Mouse (Mus musculus) brown adipose tissue, adult 24 weeks (tissue): ENCODE measurements around the gene Gm28051. TPM values are rescaled to one million over a fixed set of nuclear protein-coding genes. Genes with fewer than 3 reads are reported as not detected.
A peak's percentile ranks its signal among the peaks of the same experiment; 100 is the strongest.

ENCODE experiments used
- H3K27ac ChIP-seq: fragments of 200-500 bp; replicated peaks from 2 replicates; pipeline ENCODE4 v1.5.1; 2012; ENCODE audit warnings: low read depth, mild to moderate bottlenecking, low read length
- H3K4me1 ChIP-seq: fragments of 200-500 bp; 2 replicates; pipeline ENCODE4 v1.6.1; 2012; ENCODE audit warnings: low read length, mixed read lengths; ENCODE audit not compliant: control insufficient read depth, insufficient read depth, insufficient read length
- H3K4me3 ChIP-seq: fragments of 200-500 bp; 2 replicates; pipeline ENCODE4 v1.5.1; 2012; ENCODE audit warnings: low read depth, mild to moderate bottlenecking, low read length, moderate library complexity; ENCODE audit not compliant: insufficient read depth
- polyA plus RNA-seq: library from polyadenylated mRNA; stranded (reverse); fragments of >200 nt; gene quantifications from 2 replicates; pipeline ENCODE4 v1.2.4, GENCODE M21; 2012; ENCODE audit not compliant: missing spikeins, insufficient read depth, insufficient read length

The Gm28051 gene
- polyA plus RNA-seq, 1 experiment: not detected

DNA sequence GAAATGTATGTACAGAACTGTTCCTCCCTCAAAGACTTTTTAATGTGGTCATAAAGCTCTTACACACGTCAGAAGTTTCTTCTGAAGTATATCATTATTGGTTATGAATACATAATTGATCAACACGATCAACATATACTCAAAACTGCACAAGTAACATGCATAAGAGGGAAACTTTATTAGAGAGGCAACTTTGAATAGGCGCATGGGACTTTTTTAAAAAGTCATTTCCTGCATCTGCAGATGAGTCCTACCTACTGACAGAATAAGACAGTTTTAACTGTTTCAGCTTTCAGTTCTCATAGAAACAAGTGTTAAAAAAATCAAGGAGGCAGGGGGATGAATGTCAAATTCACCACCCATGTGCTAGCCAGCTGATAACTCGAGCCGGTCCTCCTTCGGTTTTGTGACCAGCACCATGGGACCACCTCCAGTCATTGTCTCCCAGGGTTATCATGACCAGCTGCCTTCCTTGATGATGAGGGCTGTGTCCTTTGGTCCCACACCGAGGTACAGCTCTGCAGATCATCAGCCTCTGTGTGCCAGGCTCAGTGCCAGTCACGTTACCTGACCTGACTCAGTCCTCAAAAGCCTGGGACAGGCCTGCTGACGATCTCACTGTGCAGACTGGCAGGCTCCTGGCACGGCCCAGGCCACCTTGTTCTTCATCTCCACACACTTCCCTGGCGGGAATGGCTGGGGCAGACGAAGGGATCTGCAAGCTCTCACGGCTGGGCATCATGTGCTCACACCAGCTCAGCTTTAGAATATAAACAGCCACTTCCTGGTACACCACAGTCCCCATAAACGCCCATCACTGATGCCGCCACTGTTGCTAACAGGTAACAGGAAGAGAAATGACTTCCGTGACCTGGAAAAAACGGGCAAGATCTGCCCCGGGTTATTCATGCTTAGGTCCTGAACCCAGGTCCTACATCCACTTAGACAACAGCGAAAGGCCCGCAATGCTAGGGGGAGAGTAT, 84.4 kb downstream of the Gm28051 start:
- H3K4me3 ChIP-seq: no peak overlapping the region
- H3K4me1 ChIP-seq: peaks cover 15% of the 10 kb centered on the region
- no peak overlapping the region for H3K27ac ChIP-seq

DNA sequence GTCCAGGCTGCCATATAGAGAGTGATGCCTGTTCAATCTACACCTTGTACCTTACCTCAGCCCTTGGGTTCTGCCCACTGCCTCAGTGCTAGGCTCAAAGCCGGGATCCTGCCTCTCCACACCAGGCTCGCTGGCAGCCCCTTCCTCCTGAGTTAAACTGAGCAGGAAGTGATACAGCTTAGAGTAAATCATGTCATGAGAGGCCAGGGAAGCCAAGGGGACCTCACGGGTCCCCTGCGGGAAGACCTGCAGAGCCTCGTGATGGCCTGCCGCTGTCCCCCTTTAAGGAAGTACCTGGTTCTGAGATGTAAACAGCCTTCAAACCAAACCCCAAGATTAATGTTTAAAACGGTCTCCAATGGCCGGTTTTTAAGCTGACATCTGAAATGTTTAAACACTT, 85.4 kb downstream of the Gm28051 start:
- H3K27ac ChIP-seq: 0 out of 2 replicates have a peak overlapping the region, but pooled peaks have one; percentile 22
- H3K4me3 ChIP-seq: no peak overlapping the region
- H3K4me1 ChIP-seq: peaks cover 17% of the 10 kb centered on the region

DNA sequence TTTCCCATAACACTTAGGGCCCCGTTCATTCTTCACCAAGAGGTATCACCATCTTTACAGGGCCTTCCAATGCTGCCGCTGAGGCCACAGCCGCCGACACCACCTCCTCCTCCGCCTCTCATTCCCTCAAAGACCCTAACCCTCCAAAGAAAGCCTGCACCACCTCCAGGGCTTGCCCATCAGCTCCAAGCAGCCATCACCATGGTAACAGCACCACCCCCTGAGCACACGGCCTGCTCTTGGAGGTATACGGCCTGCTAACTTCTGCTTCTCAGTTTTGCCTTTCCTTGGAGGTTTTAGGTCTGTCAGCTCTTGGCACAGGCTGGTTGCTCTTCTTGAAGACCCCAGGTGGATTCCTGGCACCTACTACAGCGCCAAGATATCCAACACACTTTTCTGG, 86.7 kb downstream of the Gm28051 start:
- H3K4me3 ChIP-seq: no peak overlapping the region
- H3K27ac ChIP-seq: no peak overlapping the region
- H3K4me1 ChIP-seq: peaks cover 23% of the 10 kb centered on the region

Other genes with a start within 250 kb of the Gm28051 start
- not detected in 2 replicates for gene Chga, start 202.8 kb downstream of the Gm28051 start, polyA plus RNA-seq
- 65.8 and 126 TPM in 2 replicates for gene Itpk1, start 52.8 kb downstream of the Gm28051 start, polyA plus RNA-seq
- gene Moap1, start 14.1 kb downstream of the Gm28051 start, polyA plus RNA-seq: 1.6 and 2.3 TPM in 2 replicates
- gene Tmem251, start 14.0 kb downstream of the Gm28051 start, polyA plus RNA-seq: 3.5 and 4.7 TPM in 2 replicates
- gene Gon7, start within 50 bp of the Gm28051 start, polyA plus RNA-seq: 7.5 and 8.8 TPM in 2 replicates
- gene Ubr7, start 202 bp upstream of the Gm28051 start, polyA plus RNA-seq: 12.9 and 14.5 TPM in 2 replicates
- 5.1 and 5.8 TPM in 2 replicates for gene Gm20604, start 907 bp upstream of the Gm28051 start, polyA plus RNA-seq
- gene Btbd7, start 120.7 kb upstream of the Gm28051 start, polyA plus RNA-seq: 8.3 and 8.8 TPM in 2 replicates
- gene Cox8c, start 141.6 kb upstream of the Gm28051 start, polyA plus RNA-seq: not detected in 2 replicates
- not detected in 2 replicates for gene Unc79, start 191.1 kb upstream of the Gm28051 start, polyA plus RNA-seq